In genomic region chr17:4946421-4946974, GRCm38 (mm10) we compare ENCODE assay signal across 8 mouse cellular contexts. TPM values are rescaled to one million over a fixed set of nuclear protein-coding genes. Genes with fewer than 3 reads are reported as not detected.
DNase-seq lines count a peak whose midpoint lies in the region; ATAC-seq lines count a peak whose summit lies in the region.

No protein-coding gene starts in this region.

- H3K27me3 ChIP-seq in heart, embryonic 14.5 days (ENCODE audit: control insufficient read depth, insufficient read depth, low read length): no peaks in the 10 kb centered on the region
- H3K27me3 ChIP-seq in midbrain, embryonic 11.5 days (ENCODE audit: control insufficient read depth, insufficient read depth, low read length): no peaks in the 10 kb centered on the region

- no peak overlapping the region for H3K27ac ChIP-seq in heart, embryonic 14.5 days (replicated peaks in 1 of 2; ENCODE audit: control insufficient read depth in 1 of 2, insufficient read depth in 1 of 2, low read depth in 2 of 2, low read length in 2 of 2)
- no peak overlapping the region for H3K27ac ChIP-seq in midbrain, embryonic 11.5 days (ENCODE audit: low read depth, low read length)

- 0 out of 2 replicates have a peak, but pooled peaks have one; percentile 21 for ATAC-seq in heart, embryonic 14.5 days (ENCODE audit: insufficient number of reproducible peaks, insufficient read depth, low FRiP score, low read depth)
- peak; percentile 40; the same call in 1 of the 2 replicates for ATAC-seq in midbrain, embryonic 11.5 days (ENCODE audit: low FRiP score)

- H3K36me3 ChIP-seq in heart, embryonic 14.5 days (ENCODE audit: control insufficient read depth, insufficient read depth, low read length): no peaks in the 10 kb centered on the region
- H3K36me3 ChIP-seq in midbrain, embryonic 11.5 days (ENCODE audit: control insufficient read depth, insufficient read depth, low read length): no peaks in the 10 kb centered on the region

- peak overlapping the region; percentile 54 for H3K4me2 ChIP-seq in heart, embryonic 14.5 days (ENCODE audit: low read length)
- H3K4me2 ChIP-seq in midbrain, embryonic 11.5 days: no peak overlapping the region

- 21% methylated on average over 12 of the region's 12 CpGs for WGBS in heart, embryonic 14.5 days
- WGBS in midbrain, embryonic 11.5 days: 17% methylated on average over 12 of the region's 12 CpGs

- DNase-seq in NIH3T3 (ENCODE audit: low read depth): peak; percentile 15
- peak; percentile 67 for DNase-seq in cerebellum, adult 9-11 months
- peak; percentile 63 for DNase-seq in kidney, postnatal 14 days
- DNase-seq in midbrain, embryonic 11.5 days (ENCODE audit: low spot score, missing footprints): peak; percentile 89
- DNase-seq in layer of hippocampus, postnatal 25 days (ENCODE audit: extremely low spot score in 1 of 2, low spot score in 1 of 2): no peak
- no peak for DNase-seq in adipocyte (ENCODE audit: low spot score)
- no peak for DNase-seq in spleen, adult 12 weeks (ENCODE audit: low spot score)

- no peaks in the 10 kb centered on the region for H3K9me3 ChIP-seq in heart, embryonic 14.5 days (ENCODE audit: control insufficient read depth, low read length)
- H3K9me3 ChIP-seq in midbrain, embryonic 11.5 days (ENCODE audit: control insufficient read depth, low read length): no peaks in the 10 kb centered on the region

- H3K9ac ChIP-seq in heart, embryonic 14.5 days (ENCODE audit: low read length): 0 out of 2 replicates have a peak overlapping the region, but pooled peaks have one; percentile 31
- no peak overlapping the region for H3K9ac ChIP-seq in midbrain, embryonic 11.5 days (ENCODE audit: low read length)

- H3K4me3 ChIP-seq in heart, embryonic 14.5 days (ENCODE audit: control insufficient read depth in 1 of 2, insufficient read depth in 1 of 2, low read depth in 1 of 2, low read length in 2 of 2): no peak overlapping the region; a peak in 1 of 4 replicates
- no peak overlapping the region for H3K4me3 ChIP-seq in midbrain, embryonic 11.5 days (ENCODE audit: low read depth, low read length)

- H3K4me1 ChIP-seq in heart, embryonic 14.5 days (ENCODE audit: control insufficient read depth in 2 of 2, insufficient read depth in 2 of 2, low read length in 2 of 2): peaks cover 8 to 22% of the 10 kb centered on the region in 2 experiments; a peak in 3 of 4 replicates
- H3K4me1 ChIP-seq in midbrain, embryonic 11.5 days (ENCODE audit: control insufficient read depth, insufficient read depth, low read length): peaks cover 8% of the 10 kb centered on the region

RNA-seq across cellular contexts. Expression of gene Arid1b, which starts 47.6 kb away (rescaled TPM):
- polyA plus RNA-seq in heart, embryonic 14.5 days (2014; fragmentation: Nextera tagmentation; extraction: Ambion mirVana): 8.7 and 9.1 TPM in 2 replicates
- 11.6 and 12.2 TPM in 2 replicates for polyA plus RNA-seq in midbrain, embryonic 11.5 days (2014; fragmentation: Nextera tagmentation; extraction: Ambion mirVana)
- 100 to 1,000 TPM in 1 of 2 experiments, 10 to 100 TPM in 1; 86.8 to 102 TPM for total RNA-seq in layer of hippocampus, postnatal 25 days (2021)

Comparison
In these comparisons a context has a peak if more than half of its experiments do, and no peak if none do; other contexts are left out.
1. DNase-seq: peak in NIH3T3 (single experiment), cerebellum, adult 9-11 months (single experiment), kidney, postnatal 14 days (single experiment) and midbrain, embryonic 11.5 days (single experiment); none in layer of hippocampus, postnatal 25 days (0 of 2), adipocyte (single experiment) and spleen, adult 12 weeks (single experiment).